Mouse (Mus musculus) ES-E14 (cell line): ENCODE measurements around the gene Sh2b2. TPM values are rescaled to one million over a fixed set of nuclear protein-coding genes. Genes with fewer than 3 reads are reported as not detected.
A peak's percentile ranks its signal among the peaks of the same experiment; 100 is the strongest.

ENCODE experiments used
- DNase-seq: peaks from one replicate; pipeline ENCODE4 v3.0.0-alpha.2; 2013; ENCODE audit warnings: low read depth, low spot score
- H3K27ac ChIP-seq: 2 replicates; pipeline ENCODE4 v1.5.1; 2012; ENCODE audit warnings: low read depth, mild to moderate bottlenecking, low read length, moderate library complexity, mixed read lengths; ENCODE audit not compliant: poor library complexity, insufficient read depth, severe bottlenecking
- H3K36me3 ChIP-seq: 2 replicates; pipeline ENCODE4 v1.6.1; 2012; ENCODE audit warnings: mild to moderate bottlenecking, low read length, moderate library complexity, mixed read lengths; ENCODE audit not compliant: control insufficient read depth, poor library complexity, insufficient read depth, severe bottlenecking
- H3K4me1 ChIP-seq, 2 experiments: fragments of 150-350 bp in 1 of 2; sonication (generic) in 1 of 2; 2 replicates each; pipeline ENCODE4 v1.6.1; 2012; ENCODE audit warnings: low read length in 2 of 2, mild to moderate bottlenecking in 1 of 2, mixed read lengths in 1 of 2; ENCODE audit not compliant: control insufficient read depth in 2 of 2, insufficient read depth in 2 of 2, poor library complexity in 1 of 2
- H3K4me3 ChIP-seq, 2 experiments: fragments of 150-350 bp in 1 of 2; sonication (generic) in 1 of 2; 2 replicates each; pipeline ENCODE4 v1.5.1; 2012; ENCODE audit warnings: low read length in 2 of 2, low read depth in 1 of 2, mild to moderate bottlenecking in 1 of 2, mixed read lengths in 1 of 2; ENCODE audit not compliant: insufficient read depth in 1 of 2, poor library complexity in 1 of 2, severe bottlenecking in 1 of 2
- H3K9ac ChIP-seq: 2 replicates; pipeline ENCODE4 v1.6.1; 2012; ENCODE audit warnings: low read depth, mild to moderate bottlenecking, low read length, mixed read lengths; ENCODE audit not compliant: poor library complexity, insufficient read depth, severe bottlenecking
- H3K9me3 ChIP-seq: fragments of 150-350 bp; sonication (generic); 2 replicates; pipeline ENCODE4 v1.6.1; 2012; ENCODE audit warnings: low read depth, mild to moderate bottlenecking, low read length; ENCODE audit not compliant: control insufficient read depth, insufficient read depth
- CHD2 ChIP-seq: IDR thresholded peaks from 2 replicates; pipeline ENCODE4 v1.6.1; 2014; ENCODE audit warnings: mild to moderate bottlenecking, low read depth, low read length, inconsistent platforms
- HCFC1 ChIP-seq: IDR thresholded peaks from 2 replicates; pipeline ENCODE4 v1.6.1; 2012; ENCODE audit warnings: low read length, inconsistent platforms, borderline replicate concordance; ENCODE audit not compliant: insufficient read depth
- MAFK ChIP-seq: IDR thresholded peaks from 2 replicates; pipeline ENCODE4 v1.6.1; 2014; ENCODE audit warnings: mild to moderate bottlenecking, low read depth, low read length, inconsistent platforms; ENCODE audit not compliant: insufficient read depth
- ZC3H11A ChIP-seq: IDR thresholded peaks from 2 replicates; pipeline ENCODE4 v1.6.1; 2012; ENCODE audit warnings: low read depth, mild to moderate bottlenecking, inconsistent platforms, low read length, borderline replicate concordance
- ZNF384 ChIP-seq: IDR thresholded peaks from 2 replicates; pipeline ENCODE4 v1.6.1; 2012; ENCODE audit warnings: low read depth, low read length, inconsistent platforms
- in situ Hi-C, 2 experiments: fragments of 600-800 bp; cut with MboI; formaldehyde crosslinking; loops; one replicate each; pipeline ENCODE4 v1.15.1; 2025; ENCODE audit warnings: low sequenced_read_pairs in 2 of 2, inconsistent platforms in 1 of 2; ENCODE audit not compliant: unreplicated experiment in 2 of 2
- total RNA-seq: library from RNA; depleted of rRNA; stranded (reverse); fragments of 300-350 nt; gene quantifications from 2 replicates; pipeline ENCODE4 v1.2.3, GENCODE M21; 2012; rRNA removed

The Sh2b2 gene
- total RNA-seq, 1 experiment: 3.3 TPM

GRCm38 (mm10) chr5:136169626-136170511 lies 76.5 kb downstream of the Sh2b2 start:
- Histone ChIP-seq H3K9ac (peak overlapping the region; percentile 9; the same call in 1 of the 2 replicates), H3K27ac (no peak overlapping the region), H3K4me3 (peak overlapping the region; percentile 54 to 67), H3K4me1 (peaks cover 0 to 3% of the 10 kb centered on the region in 2 experiments; a peak in 1 of 4 replicates), H3K9me3 (no peaks in the 10 kb centered on the region), H3K36me3 (no peaks in the 10 kb centered on the region)
- in situ Hi-C loops: no loop called here
- TF ChIP-seq HCFC1 (no peak), CHD2 (no peak), MAFK (no peak), ZNF384 (no peak), ZC3H11A (no peak)
- no peak for DNase-seq

Other genes starting within 250 kb of the Sh2b2 start
- gene Upk3b, start 208.1 kb downstream of the Sh2b2 start, total RNA-seq: 1.6 and 2.2 TPM in 2 replicates
- gene Upk3bl, start 192.1 kb downstream of the Sh2b2 start, total RNA-seq: 2.2 and 5.1 TPM in 2 replicates
- 17.4 and 21.7 TPM in 2 replicates for gene Rasa4, start 162.6 kb downstream of the Sh2b2 start, total RNA-seq
- 168 and 195 TPM in 2 replicates for gene Polr2j, start 129.9 kb downstream of the Sh2b2 start, total RNA-seq
- 74.7 and 89.7 TPM in 2 replicates for gene Lrwd1, start 110.5 kb downstream of the Sh2b2 start, total RNA-seq
- 11.3 and 13.3 TPM in 2 replicates for gene Alkbh4, start 110.4 kb downstream of the Sh2b2 start, total RNA-seq
- 2.9 and 4.8 TPM in 2 replicates for gene Orai2, start 75.8 kb downstream of the Sh2b2 start, total RNA-seq
- 39.1 and 52.8 TPM in 2 replicates for gene Prkrip1, start 47.6 kb downstream of the Sh2b2 start, total RNA-seq